Mouse (Mus musculus) heart, embryonic 16.5 days (tissue): ENCODE measurements around the gene Fgf7. TPM values are rescaled to one million over a fixed set of nuclear protein-coding genes. Genes with fewer than 3 reads are reported as not detected.

Source experiments
- ATAC-seq: fragments of 200-750 bp; cut with Nextera tagmentation; replicated peaks from 2 replicates; pipeline ENCODE4 v1.8.0; 2017; ENCODE audit warnings: moderate number of reproducible peaks; ENCODE audit not compliant: insufficient read depth, low FRiP score; ENCODE audit errors: extremely low read depth
- H3K27ac ChIP-seq: fragments of 300-500 bp; sonication (generic); 2 replicates; pipeline ENCODE4 v1.5.1; 2014; ENCODE audit warnings: mild to moderate bottlenecking, low read length, control low read depth, moderate library complexity
- H3K27me3 ChIP-seq: fragments of 300-500 bp; sonication (generic); 2 replicates; pipeline ENCODE4 v1.6.1; 2014; ENCODE audit warnings: low read length, mixed read lengths; ENCODE audit not compliant: control insufficient read depth, insufficient read depth
- H3K36me3 ChIP-seq: fragments of 300-500 bp; sonication (generic); 2 replicates; pipeline ENCODE4 v1.6.1; 2014; ENCODE audit not compliant: control insufficient read depth, insufficient read depth
- H3K4me1 ChIP-seq: fragments of 300-500 bp; sonication (generic); 2 replicates; pipeline ENCODE4 v1.6.1; 2014; ENCODE audit warnings: low read length, mixed read lengths; ENCODE audit not compliant: control insufficient read depth, insufficient read depth
- H3K4me2 ChIP-seq: fragments of 300-500 bp; sonication (generic); 2 replicates; pipeline ENCODE4 v1.6.1; 2014; ENCODE audit warnings: low read depth, mild to moderate bottlenecking, control low read depth, low read length
- H3K4me3 ChIP-seq: fragments of 300-500 bp; sonication (generic); 2 replicates; pipeline ENCODE4 v1.5.1; 2014; ENCODE audit warnings: mild to moderate bottlenecking, control low read depth, low read length
- H3K9ac ChIP-seq: fragments of 300-500 bp; sonication (generic); 2 replicates; pipeline ENCODE4 v1.6.1; 2014; ENCODE audit warnings: low read length, control low read depth
- H3K9me3 ChIP-seq: fragments of 300-500 bp; sonication (generic); replicated peaks from 2 replicates; pipeline ENCODE4 v1.6.1; 2016; ENCODE audit warnings: low read length; ENCODE audit not compliant: control insufficient read depth
- WGBS: fragments of 180-500 bp; shearing (Covaris S2); extraction: QIAGEN DNeasy Blood & Tissue Kit; methylation state at CpG from one replicate; pipeline ENCODE4 v1.1.7; 2014; 5-methylcytosine and 5-hydroxymethylcytosine counted together
- polyA plus RNA-seq: library from polyadenylated mRNA; unstranded; fragments of >200 nt; fragmentation: Nextera tagmentation; extraction: Ambion mirVana; gene quantifications from 2 replicates; pipeline ENCODE4 v1.2.1, GENCODE M21; 2015

Fgf7 gene
- 1.9 and 2.0 TPM in 2 replicates for polyA plus RNA-seq

- Histone ChIP-seq H3K27ac (no peak within 1 kb of the TSS), H3K9ac (no peak within 1 kb of the TSS), H3K4me3 (peak within 1 kb of the TSS; percentile 2; the same call in 1 of the 2 replicates), H3K36me3 (no peaks in the 10 kb centered on the region), H3K4me2 (no peak within 1 kb of the TSS), H3K9me3 (no peaks in the 10 kb centered on the region), H3K4me1 (peaks cover 7% of the 10 kb centered on the region; the same call in 1 of the 2 replicates), H3K27me3 (no peaks in the 10 kb centered on the region)
- ATAC-seq: no peak
- 66% methylated on average over 15 of the region's 15 CpGs for WGBS
Observed at GRCm38 (mm10) chr2:126034379-126035005, at the start of gene Fgf7. Gene Fgf7, plus strand, starts transcription at chr2:126034658.

DNA sequence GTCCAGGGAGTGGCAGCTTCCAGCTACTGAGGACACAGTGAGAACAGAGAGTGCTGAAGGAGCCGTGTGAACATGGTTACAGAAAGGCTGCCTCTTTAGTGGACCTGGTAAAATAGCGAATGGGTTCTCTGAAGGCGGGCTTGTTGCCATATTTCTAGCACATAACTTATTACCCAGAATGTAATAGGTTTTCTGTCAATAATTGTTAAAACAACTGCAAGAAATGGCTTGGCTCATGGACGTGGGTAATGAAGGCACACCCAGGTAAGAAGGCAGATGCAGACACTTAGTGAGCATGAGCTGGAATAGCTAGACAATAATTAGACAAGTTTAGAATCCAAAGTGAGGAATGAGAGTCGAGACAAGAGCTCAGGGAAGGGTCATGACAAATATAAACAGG is 32.2 kb upstream of the Fgf7 start:
- H3K27ac ChIP-seq: no peak overlapping the region
- H3K9me3 ChIP-seq: no peaks in the 10 kb centered on the region
- no peaks in the 10 kb centered on the region for H3K4me1 ChIP-seq
- no peaks in the 10 kb centered on the region for H3K27me3 ChIP-seq
- H3K4me3 ChIP-seq: no peak overlapping the region
- no peak overlapping the region for H3K9ac ChIP-seq
- no peaks in the 10 kb centered on the region for H3K36me3 ChIP-seq
- no peak for ATAC-seq
- 74% methylated on average over 5 of the region's 5 CpGs for WGBS
- no peak overlapping the region for H3K4me2 ChIP-seq

DNA sequence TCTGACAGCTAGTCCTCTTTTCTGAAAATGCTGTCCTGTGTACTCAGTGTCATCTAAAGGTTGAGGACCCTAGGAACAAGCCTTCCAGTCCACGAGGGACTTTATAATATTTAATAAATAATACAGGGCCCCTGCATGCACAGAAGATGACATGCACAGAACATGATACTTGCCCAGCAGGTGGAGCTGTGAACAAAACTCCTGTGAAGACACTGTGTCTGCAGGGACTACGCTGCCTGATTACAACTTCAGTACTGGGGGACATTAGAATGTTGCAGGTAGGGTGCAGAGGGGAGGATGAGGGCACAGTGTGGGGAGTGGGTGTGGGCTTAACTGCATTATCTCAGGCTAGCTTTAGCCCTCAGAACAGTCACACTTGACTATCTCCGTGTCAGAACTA is 28.4 kb upstream of the Fgf7 start:
- no peaks in the 10 kb centered on the region for H3K9me3 ChIP-seq
- no peaks in the 10 kb centered on the region for H3K4me1 ChIP-seq
- H3K27ac ChIP-seq: no peak overlapping the region
- no peak for ATAC-seq
- no peak overlapping the region for H3K4me2 ChIP-seq
- H3K4me3 ChIP-seq: no peak overlapping the region
- no peaks in the 10 kb centered on the region for H3K27me3 ChIP-seq
- no peaks in the 10 kb centered on the region for H3K36me3 ChIP-seq
- no peak overlapping the region for H3K9ac ChIP-seq
- 38% methylated on average over 3 of the region's 3 CpGs for WGBS

DNA sequence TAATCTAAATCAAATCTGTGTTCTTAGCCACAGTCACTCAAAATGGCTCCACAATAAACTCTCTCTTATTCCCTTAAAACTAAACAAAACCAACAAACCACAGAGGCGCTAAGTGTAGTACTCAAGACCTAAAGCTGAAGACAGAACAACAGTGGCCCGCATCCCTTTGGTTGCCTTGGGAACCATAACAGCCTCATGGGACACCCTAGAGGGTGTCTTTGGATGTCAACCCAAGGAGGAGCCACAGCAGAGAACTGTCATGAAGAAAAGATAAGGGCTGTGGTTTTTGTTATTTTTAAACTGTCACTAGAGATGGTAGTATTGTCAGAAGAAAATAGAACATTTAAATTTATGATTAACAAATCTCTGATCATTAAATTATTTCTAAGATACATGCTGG is 27.7 kb upstream of the Fgf7 start:
- H3K4me2 ChIP-seq: no peak overlapping the region
- no peaks in the 10 kb centered on the region for H3K36me3 ChIP-seq
- no peaks in the 10 kb centered on the region for H3K4me1 ChIP-seq
- WGBS: 77% methylated on average over 2 of the region's 2 CpGs
- H3K27me3 ChIP-seq: no peaks in the 10 kb centered on the region
- ATAC-seq: no peak
- no peak overlapping the region for H3K27ac ChIP-seq
- H3K9me3 ChIP-seq: no peaks in the 10 kb centered on the region
- H3K4me3 ChIP-seq: no peak overlapping the region
- H3K9ac ChIP-seq: no peak overlapping the region

DNA sequence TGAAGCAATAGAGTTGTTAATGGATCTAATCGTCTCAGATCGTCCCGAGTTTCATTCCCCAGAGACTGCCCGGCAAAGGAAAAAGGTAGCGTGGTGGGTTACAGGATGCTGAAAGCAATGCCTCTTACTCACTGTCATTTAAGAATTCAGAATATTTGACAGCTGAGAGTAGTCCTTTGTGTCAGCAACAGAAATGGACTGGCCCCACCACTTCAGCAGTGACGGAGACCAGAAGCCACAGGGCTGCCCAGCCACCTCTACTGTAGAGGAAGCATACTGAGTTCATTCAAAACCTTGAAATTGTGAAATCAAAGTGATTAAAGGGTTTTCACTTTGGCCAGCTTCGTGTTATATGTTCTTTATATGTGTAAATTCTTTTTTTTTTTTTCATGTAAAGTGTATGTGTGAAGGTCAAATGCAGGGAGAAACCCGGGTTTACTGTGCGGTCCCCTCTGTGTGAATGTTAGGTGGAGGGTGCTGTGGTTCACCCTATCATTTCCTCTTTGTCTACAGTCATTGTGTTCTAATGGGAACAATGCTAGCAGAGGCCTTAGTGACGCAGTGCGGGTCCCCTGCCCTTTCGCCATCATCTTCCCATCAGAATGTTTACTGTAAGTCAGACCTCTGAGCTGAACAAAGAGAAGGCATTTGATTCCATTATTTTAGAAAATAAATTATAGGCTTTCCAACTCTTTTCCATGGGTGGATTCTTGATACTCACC is 19.3 kb upstream of the Fgf7 start:
- peak; percentile 67; the same call in 1 of the 2 replicates for ATAC-seq
- Histone ChIP-seq H3K27me3 (no peaks in the 10 kb centered on the region), H3K9me3 (no peaks in the 10 kb centered on the region), H3K4me2 (peak overlapping the region; percentile 34; the same call in 1 of the 2 replicates), H3K9ac (no peak overlapping the region), H3K27ac (no peak overlapping the region), H3K36me3 (no peaks in the 10 kb centered on the region), H3K4me3 (no peak overlapping the region), H3K4me1 (no peaks in the 10 kb centered on the region; the same call in 1 of the 2 replicates)
- WGBS: 37% methylated on average over 12 of the region's 12 CpGs

GRCm38 (mm10) chr2:126015763-126016473 is 18.5 kb upstream of the Fgf7 start:
- H3K27me3 ChIP-seq: no peaks in the 10 kb centered on the region
- no peak overlapping the region for H3K27ac ChIP-seq
- 69% methylated on average over 3 of the region's 3 CpGs for WGBS

GRCm38 (mm10) chr2:126031186-126031900 is 3.1 kb upstream of the Fgf7 start:
- Histone ChIP-seq H3K27me3 (no peaks in the 10 kb centered on the region), H3K9me3 (no peaks in the 10 kb centered on the region), H3K4me3 (no peak overlapping the region), H3K27ac (no peak overlapping the region), H3K4me2 (no peak overlapping the region), H3K4me1 (peaks cover 3% of the 10 kb centered on the region; the same call in 1 of the 2 replicates), H3K36me3 (no peaks in the 10 kb centered on the region), H3K9ac (no peak overlapping the region)
- ATAC-seq: no peak
- WGBS: 59% methylated on average over 8 of the region's 8 CpGs

More at GRCm38 (mm10) chr2:126015763-126016473, 18.5 kb upstream of the Fgf7 start:
- Histone ChIP-seq H3K4me1 (no peaks in the 10 kb centered on the region; the same call in 1 of the 2 replicates), H3K9ac (no peak overlapping the region), H3K9me3 (no peaks in the 10 kb centered on the region), H3K4me3 (no peak overlapping the region), H3K4me2 (no peak overlapping the region), H3K36me3 (no peaks in the 10 kb centered on the region)
- no peak for ATAC-seq

DNA sequence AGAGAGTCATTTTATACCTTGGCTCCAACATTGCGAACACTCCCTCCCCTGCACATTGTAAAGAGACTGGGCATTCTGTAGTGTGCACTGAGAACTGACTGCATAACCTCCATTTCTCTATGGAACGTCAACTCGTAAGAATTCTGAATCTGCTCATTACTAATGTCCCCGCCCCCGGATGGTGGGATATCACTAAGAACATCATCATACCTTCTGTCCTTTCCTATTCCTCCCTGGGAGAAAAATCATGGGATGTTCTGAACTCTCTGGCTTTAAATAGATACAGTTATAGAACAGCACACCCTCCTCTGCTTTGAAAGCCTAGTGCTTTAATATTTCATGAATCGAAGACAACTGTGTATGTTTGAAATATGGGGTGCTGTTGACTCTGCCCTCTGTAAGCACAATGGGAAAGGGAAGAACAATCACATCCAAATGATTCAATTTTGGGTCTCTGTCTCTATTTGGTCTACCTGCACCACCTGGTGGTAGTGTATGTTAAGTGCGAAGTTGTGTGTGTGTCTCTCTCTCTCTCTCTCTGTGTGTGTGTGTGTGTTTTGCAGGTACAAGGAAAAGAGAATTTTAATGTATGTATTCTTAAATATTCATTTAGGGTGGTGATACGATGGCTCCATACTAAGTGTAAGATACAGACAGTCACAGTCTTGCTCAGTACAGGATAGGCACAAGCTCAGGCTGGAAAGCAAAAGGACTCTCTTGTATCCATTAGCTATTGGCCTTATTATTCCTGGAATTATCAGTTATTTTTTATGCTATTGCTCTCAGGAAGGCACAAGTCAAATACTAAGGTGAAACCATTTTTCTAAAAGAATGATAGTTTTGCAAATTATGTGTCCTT is 1.1 kb upstream of the Fgf7 start:
- no peaks in the 10 kb centered on the region for H3K9me3 ChIP-seq
- H3K4me3 ChIP-seq: no peak overlapping the region
- H3K4me1 ChIP-seq: peaks cover 3% of the 10 kb centered on the region; the same call in 1 of the 2 replicates
- H3K9ac ChIP-seq: no peak overlapping the region
- H3K36me3 ChIP-seq: no peaks in the 10 kb centered on the region
- H3K27ac ChIP-seq: no peak overlapping the region
- no peak overlapping the region for H3K4me2 ChIP-seq
- ATAC-seq: no peak
- WGBS: 73% methylated on average over 8 of the region's 8 CpGs
- no peaks in the 10 kb centered on the region for H3K27me3 ChIP-seq
